Mouse (Mus musculus) C2C12 (cell line): ENCODE measurements around the gene Bst1. TPM values are rescaled to one million over a fixed set of nuclear protein-coding genes. Genes with fewer than 3 reads are reported as not detected.

Source experiments
- H3K27me3 ChIP-seq: one replicate; pipeline ENCODE4 v1.6.1; 2011; ENCODE audit not compliant: control insufficient read depth, insufficient read depth, insufficient read length
- H3K36me3 ChIP-seq: one replicate; pipeline ENCODE4 v1.6.1; 2011; ENCODE audit not compliant: control insufficient read depth, insufficient read depth
- H3K4me3 ChIP-seq: one replicate; pipeline ENCODE4 v1.5.1; 2011; ENCODE audit warnings: mild to moderate bottlenecking, control low read depth; ENCODE audit not compliant: poor library complexity, insufficient read depth, severe bottlenecking
- H3K79me2 ChIP-seq: one replicate; pipeline ENCODE4 v1.6.1; 2011; ENCODE audit not compliant: control insufficient read depth, insufficient read depth
- H3K79me3 ChIP-seq: one replicate; pipeline ENCODE4 v1.6.1; 2011; ENCODE audit warnings: low read depth, control low read depth
- H3ac ChIP-seq: one replicate; pipeline ENCODE3; 2011; ENCODE audit warnings: low read depth; ENCODE audit not compliant: control insufficient read depth, insufficient read length
- CEBPB ChIP-seq: IDR thresholded peaks from one replicate; pipeline ENCODE4 v1.6.1; 2011; ENCODE audit warnings: low read depth, mild to moderate bottlenecking, control low read depth, moderate library complexity
- CTCF ChIP-seq: IDR thresholded peaks from one replicate; pipeline ENCODE4 v1.5.1; 2011; ENCODE audit not compliant: control insufficient read depth, insufficient read depth, insufficient read length
- FOSL1 ChIP-seq: IDR thresholded peaks from one replicate; pipeline ENCODE4 v1.8.0; 2011; ENCODE audit warnings: mild to moderate bottlenecking, low read length; ENCODE audit not compliant: poor library complexity, insufficient read depth, severe bottlenecking
- MAX ChIP-seq: IDR thresholded peaks from one replicate; pipeline ENCODE4 v1.6.1; 2011; ENCODE audit warnings: mild to moderate bottlenecking, control low read depth
- MYOD1 ChIP-seq: IDR thresholded peaks from one replicate; pipeline ENCODE4 v1.6.1; 2011; ENCODE audit warnings: low read depth; ENCODE audit not compliant: control insufficient read depth, insufficient read length
- MYOG ChIP-seq: IDR thresholded peaks from one replicate; pipeline ENCODE4 v1.6.1; 2011; ENCODE audit not compliant: control insufficient read depth, insufficient read length; ENCODE audit errors: extremely low read depth
- USF1 ChIP-seq: IDR thresholded peaks from one replicate; pipeline ENCODE4 v1.6.1; 2011; ENCODE audit warnings: low read depth, mild to moderate bottlenecking, control low read depth, moderate library complexity
- long read RNA-seq, 2 experiments: library from polyadenylated mRNA; unstranded; transcript quantifications; one replicate each; pipeline ENCODE4 v2.0.0; 2019 to 2020
- polyA plus RNA-seq: library from polyadenylated mRNA; unstranded; fragments of >200 nt; fragmentation: generic; extraction: Trizol; gene quantifications from one replicate; pipeline ENCODE4 v1.2.1, GENCODE M21; 2012; ENCODE audit warnings: missing spikeins

Gene Bst1
- not detected for polyA plus RNA-seq
- long read RNA-seq, experiment 1 = 0 reads
- long read RNA-seq, experiment 2 = 0 reads

GRCm38 (mm10) chr5:43818695-43819094 is at the start of gene Bst1:
Gene Bst1, plus strand, starts transcription at chr5:43818885.
- TF ChIP-seq MAX = no peak
- TF ChIP-seq CTCF = no peak
- no peak for TF ChIP-seq USF1
- no peak for TF ChIP-seq MYOD1
- TF ChIP-seq FOSL1 = no peak
- TF ChIP-seq MYOG = no peak
- no peak for TF ChIP-seq CEBPB
- no peaks in the 10 kb centered on the region for H3K79me2 ChIP-seq
- no peaks in the 10 kb centered on the region for H3K27me3 ChIP-seq
- no peak within 1 kb of the TSS for H3K4me3 ChIP-seq
- H3ac ChIP-seq = no peak within 1 kb of the TSS
- H3K79me3 ChIP-seq = no peaks in the 10 kb centered on the region
- H3K36me3 ChIP-seq = no peaks in the 10 kb centered on the region

GRCm38 (mm10) chr5:43770618-43771354 is 47.9 kb upstream of the Bst1 start:
- Histone ChIP-seq H3K79me2 (peaks cover 46% of the 10 kb centered on the region), H3K79me3 (peaks cover 24% of the 10 kb centered on the region), H3K4me3 (no peak overlapping the region), H3ac (no peak overlapping the region), H3K36me3 (peaks cover 61% of the 10 kb centered on the region), H3K27me3 (no peaks in the 10 kb centered on the region)
- TF ChIP-seq MAX = no peak
- TF ChIP-seq CEBPB = no peak
- no peak for TF ChIP-seq MYOG
- TF ChIP-seq FOSL1 = no peak
- TF ChIP-seq CTCF = no peak
- TF ChIP-seq MYOD1 = no peak
- TF ChIP-seq USF1 = no peak

DNA sequence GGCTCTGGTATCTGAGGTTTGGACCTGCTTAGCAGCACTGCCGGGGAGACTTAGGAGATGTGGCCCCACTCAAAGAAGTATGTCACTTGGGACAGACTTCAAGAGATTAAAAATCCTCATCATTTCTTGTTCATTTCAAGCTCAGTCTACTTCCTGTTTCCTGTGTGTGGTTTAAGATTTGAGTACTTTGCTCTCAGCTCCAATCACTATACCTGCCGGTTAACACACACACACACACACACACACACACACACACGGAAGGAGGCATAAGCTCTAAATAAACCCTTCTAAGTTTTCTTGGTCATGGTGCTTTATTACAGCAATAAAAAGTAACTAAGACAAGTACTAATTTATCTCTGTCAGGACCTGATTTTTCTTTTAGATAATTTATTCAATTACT is 47.1 kb upstream of the Bst1 start:
- Histone ChIP-seq H3K79me3 (peaks cover 32% of the 10 kb centered on the region), H3K36me3 (peaks cover 57% of the 10 kb centered on the region), H3K4me3 (no peak overlapping the region), H3K27me3 (no peaks in the 10 kb centered on the region), H3ac (no peak overlapping the region), H3K79me2 (peaks cover 54% of the 10 kb centered on the region)
- TF ChIP-seq USF1 = no peak

DNA sequence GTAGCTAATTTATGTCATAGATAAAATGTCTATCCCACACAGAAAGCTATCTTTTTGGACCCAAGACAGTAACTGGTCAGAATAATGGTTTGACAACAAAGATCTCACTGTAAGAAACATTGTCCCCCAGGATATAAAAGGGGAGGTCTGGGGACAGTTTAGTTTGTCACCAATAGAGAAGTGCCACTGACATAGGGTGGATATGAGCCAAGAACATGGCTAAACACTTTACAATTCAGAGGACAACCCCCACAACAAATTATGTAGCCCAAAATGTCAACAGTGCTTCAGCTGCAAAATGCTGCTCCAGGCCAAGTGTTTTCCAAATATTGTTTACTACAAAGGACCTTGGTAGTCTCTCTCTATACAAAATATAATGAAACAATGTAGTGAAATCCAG is 42.3 kb upstream of the Bst1 start:
- Histone ChIP-seq H3K79me3 (peaks cover 77% of the 10 kb centered on the region), H3K27me3 (no peaks in the 10 kb centered on the region), H3K79me2 (peaks cover 100% of the 10 kb centered on the region), H3K36me3 (peaks cover 16% of the 10 kb centered on the region), H3K4me3 (no peak overlapping the region), H3ac (no peak overlapping the region)
- no peak for TF ChIP-seq FOSL1
- no peak for TF ChIP-seq CEBPB
- no peak for TF ChIP-seq CTCF
- TF ChIP-seq USF1 = no peak
- TF ChIP-seq MYOD1 = no peak
- TF ChIP-seq MYOG = no peak
- no peak for TF ChIP-seq MAX

- TF ChIP-seq CTCF = no peak
- TF ChIP-seq MYOD1 = no peak
- TF ChIP-seq USF1 = no peak
- TF ChIP-seq MYOG = no peak
- no peak for TF ChIP-seq CEBPB
- TF ChIP-seq MAX = no peak
- TF ChIP-seq FOSL1 = no peak
- H3K36me3 ChIP-seq = peaks cover 13% of the 10 kb centered on the region
- no peaks in the 10 kb centered on the region for H3K27me3 ChIP-seq
- peaks cover 99% of the 10 kb centered on the region for H3K79me2 ChIP-seq
- no peak overlapping the region for H3K4me3 ChIP-seq
- peaks cover 80% of the 10 kb centered on the region for H3K79me3 ChIP-seq
- H3ac ChIP-seq = no peak overlapping the region
These were observed 41.7 kb upstream of the Bst1 start for GRCm38 (mm10) chr5:43776993-43777392.

- Histone ChIP-seq H3K79me2 (peaks cover 83% of the 10 kb centered on the region), H3K36me3 (no peaks in the 10 kb centered on the region), H3K27me3 (no peaks in the 10 kb centered on the region), H3K4me3 (no peak overlapping the region), H3ac (no peak overlapping the region), H3K79me3 (peaks cover 75% of the 10 kb centered on the region)
- TF ChIP-seq CEBPB (no peak), MAX (no peak), USF1 (no peak), FOSL1 (no peak), MYOD1 (no peak), CTCF (no peak), MYOG (no peak)
These were observed 40.1 kb upstream of the Bst1 start for GRCm38 (mm10) chr5:43778583-43778982.
